Mouse (Mus musculus) forebrain, embryonic 11.5 days (tissue): ENCODE measurements around the gene Naaladl2. TPM values are rescaled to one million over a fixed set of nuclear protein-coding genes. Genes with fewer than 3 reads are reported as not detected.

Source experiments
- ATAC-seq: fragments of 200-750 bp; cut with Nextera tagmentation; replicated peaks from 2 replicates; pipeline ENCODE4 v1.8.0; 2017; ENCODE audit warnings: moderate TSS enrichment; ENCODE audit not compliant: low FRiP score
- DNase-seq: peaks from one replicate; pipeline ENCODE4 v3.0.0-alpha.2; 2017; ENCODE audit warnings: low spot score
- H3K27ac ChIP-seq: fragments of 300-500 bp; sonication (generic); 2 replicates; pipeline ENCODE4 v1.5.1; 2014; ENCODE audit warnings: low read depth, low read length
- H3K27me3 ChIP-seq: fragments of 300-500 bp; sonication (generic); 2 replicates; pipeline ENCODE4 v1.6.1; 2014; ENCODE audit warnings: mild to moderate bottlenecking, low read length, mixed read lengths; ENCODE audit not compliant: control insufficient read depth, insufficient read depth
- H3K36me3 ChIP-seq: fragments of 300-500 bp; sonication (generic); 2 replicates; pipeline ENCODE4 v1.6.1; 2014; ENCODE audit warnings: mild to moderate bottlenecking, low read length, moderate library complexity, mixed read lengths; ENCODE audit not compliant: control insufficient read depth, insufficient read depth
- H3K4me1 ChIP-seq: fragments of 300-500 bp; sonication (generic); replicated peaks from 2 replicates; pipeline ENCODE4 v1.6.1; 2014; ENCODE audit warnings: low read length, mixed read lengths; ENCODE audit not compliant: control insufficient read depth, insufficient read depth
- H3K4me2 ChIP-seq: fragments of 300-500 bp; sonication (generic); 2 replicates; pipeline ENCODE4 v1.6.1; 2014; ENCODE audit warnings: low read depth, mild to moderate bottlenecking, low read length, moderate library complexity, mixed read lengths; ENCODE audit not compliant: severe bottlenecking
- H3K4me3 ChIP-seq: fragments of 300-500 bp; sonication (generic); 2 replicates; pipeline ENCODE4 v1.5.1; 2014; ENCODE audit warnings: low read depth, low read length
- H3K9ac ChIP-seq: fragments of 300-500 bp; sonication (generic); 2 replicates; pipeline ENCODE4 v1.6.1; 2014; ENCODE audit warnings: low read length
- H3K9me3 ChIP-seq: fragments of 300-500 bp; sonication (generic); 2 replicates; pipeline ENCODE4 v1.6.1; 2016; ENCODE audit warnings: low read length, mixed read lengths; ENCODE audit not compliant: control insufficient read depth
- WGBS: fragments of 180-500 bp; shearing (Covaris S2); extraction: QIAGEN DNeasy Blood & Tissue Kit; methylation state at CpG from one replicate; pipeline ENCODE4 v1.1.7; 2014; 5-methylcytosine and 5-hydroxymethylcytosine counted together
- polyA plus RNA-seq: library from polyadenylated mRNA; unstranded; fragments of >200 nt; fragmentation: Nextera tagmentation; extraction: Ambion mirVana; gene quantifications from 2 replicates; pipeline ENCODE4 v1.2.1, GENCODE M21; 2014

Gene Naaladl2
- polyA plus RNA-seq, 1 experiment from 2014 or later: 0.48 TPM

GRCm38 (mm10) chr3:24781687-24782086 is 362.4 kb downstream of the Naaladl2 start:
- Histone ChIP-seq H3K4me3 (no peak overlapping the region), H3K27me3 (no peaks in the 10 kb centered on the region), H3K9ac (no peak overlapping the region), H3K9me3 (no peaks in the 10 kb centered on the region), H3K27ac (no peak overlapping the region), H3K4me2 (no peak overlapping the region), H3K36me3 (no peaks in the 10 kb centered on the region), H3K4me1 (no peaks in the 10 kb centered on the region)
- WGBS: 92% methylated on average over 2 of the region's 2 CpGs
- ATAC-seq: no peak
- DNase-seq: no peak

DNA sequence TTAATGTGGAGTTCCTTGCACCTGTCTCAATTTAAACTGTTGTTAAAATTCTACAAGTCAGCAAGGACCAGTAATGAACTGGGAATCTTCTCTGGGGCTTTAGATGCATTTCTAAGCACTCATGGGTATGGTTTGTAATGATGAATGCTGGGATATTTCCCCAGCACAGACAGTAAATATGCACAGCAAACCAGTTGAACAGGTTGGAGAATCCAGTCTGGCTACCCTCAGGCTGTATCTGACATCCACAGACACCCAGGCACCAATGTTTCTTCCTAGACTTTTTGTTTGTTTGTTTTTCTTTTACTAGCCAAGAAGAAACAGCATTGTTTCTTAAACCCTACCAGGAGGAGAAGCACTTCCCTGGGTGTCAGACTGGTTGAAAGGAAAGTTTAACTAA is 365.6 kb downstream of the Naaladl2 start:
- Histone ChIP-seq H3K36me3 (no peaks in the 10 kb centered on the region), H3K27me3 (no peaks in the 10 kb centered on the region), H3K27ac (no peak overlapping the region), H3K4me1 (no peaks in the 10 kb centered on the region), H3K4me3 (no peak overlapping the region), H3K4me2 (no peak overlapping the region), H3K9ac (no peak overlapping the region), H3K9me3 (no peaks in the 10 kb centered on the region)
- ATAC-seq: no peak
- no peak for DNase-seq

GRCm38 (mm10) chr3:24749055-24749454 is 395.0 kb downstream of the Naaladl2 start:
- no peaks in the 10 kb centered on the region for H3K4me1 ChIP-seq
- DNase-seq: no peak
- H3K27me3 ChIP-seq: no peaks in the 10 kb centered on the region
- H3K27ac ChIP-seq: no peak overlapping the region
- 79% methylated on average over 3 of the region's 3 CpGs for WGBS
- H3K4me2 ChIP-seq: no peak overlapping the region
- no peak overlapping the region for H3K4me3 ChIP-seq
- H3K36me3 ChIP-seq: no peaks in the 10 kb centered on the region
- no peak for ATAC-seq
- no peak overlapping the region for H3K9ac ChIP-seq
- H3K9me3 ChIP-seq: no peaks in the 10 kb centered on the region

DNA sequence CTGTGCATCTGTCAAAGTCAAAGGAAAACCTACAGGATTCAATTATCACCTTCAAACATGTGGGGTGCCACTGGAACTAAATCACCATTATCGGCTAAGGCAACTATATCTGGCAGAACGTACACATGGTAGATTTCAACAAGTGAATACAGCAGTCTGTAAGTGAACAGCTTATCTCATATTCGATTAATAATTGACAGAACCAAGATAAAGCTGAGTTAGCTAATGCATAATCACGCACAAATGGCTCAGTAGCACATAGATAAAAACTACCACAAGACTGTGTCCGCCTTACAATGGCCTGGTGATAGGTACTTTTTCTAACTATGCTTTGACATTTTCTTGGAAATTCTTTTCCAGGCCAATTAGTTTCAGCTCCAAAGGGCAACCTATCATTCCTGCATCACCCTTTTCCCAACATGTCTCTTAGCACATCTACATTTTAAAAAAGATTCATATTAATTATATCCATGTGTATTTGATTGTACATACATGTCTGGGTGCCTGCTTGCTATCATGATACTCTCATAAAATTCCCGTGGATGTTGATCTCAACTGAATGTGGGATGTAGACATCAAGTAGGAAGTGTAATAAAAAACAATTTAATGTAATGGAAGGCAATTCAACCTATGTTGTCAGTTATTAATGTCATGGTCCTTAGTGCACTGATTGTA is 396.7 kb downstream of the Naaladl2 start:
- Histone ChIP-seq H3K9ac (no peak overlapping the region), H3K4me3 (no peak overlapping the region), H3K4me1 (no peaks in the 10 kb centered on the region), H3K27ac (no peak overlapping the region), H3K9me3 (no peaks in the 10 kb centered on the region), H3K27me3 (no peaks in the 10 kb centered on the region), H3K36me3 (no peaks in the 10 kb centered on the region), H3K4me2 (no peak overlapping the region)
- 86% methylated on average over 6 of the region's 6 CpGs for WGBS
- no peak for DNase-seq
- no peak for ATAC-seq

DNA sequence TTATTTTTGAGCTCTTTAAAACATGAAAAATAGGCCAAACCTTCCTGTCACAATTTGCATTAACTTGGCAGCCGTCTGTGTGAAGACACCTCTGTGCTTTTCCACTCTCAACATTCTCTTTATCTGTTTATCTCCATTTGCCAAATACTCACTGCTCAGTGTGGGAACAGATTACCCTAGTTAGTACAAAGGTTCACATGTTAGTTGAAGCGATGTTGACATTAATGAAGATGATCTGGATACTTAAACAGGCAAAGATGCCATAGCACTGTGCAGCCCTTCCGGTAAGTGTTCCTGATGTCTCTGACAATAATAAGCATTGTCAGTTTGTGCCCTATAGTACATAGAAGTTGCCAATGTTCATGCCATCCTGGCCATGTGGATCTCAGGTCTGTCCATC is 400.1 kb downstream of the Naaladl2 start:
- Histone ChIP-seq H3K27ac (no peak overlapping the region), H3K4me3 (no peak overlapping the region), H3K9ac (no peak overlapping the region), H3K4me2 (no peak overlapping the region), H3K4me1 (no peaks in the 10 kb centered on the region), H3K27me3 (no peaks in the 10 kb centered on the region), H3K36me3 (no peaks in the 10 kb centered on the region), H3K9me3 (no peaks in the 10 kb centered on the region)
- no peak for DNase-seq
- 89% methylated on average over 3 of the region's 3 CpGs for WGBS
- no peak for ATAC-seq

- ATAC-seq (no peak), DNase-seq (no peak)
- 57% methylated on average over 3 of the region's 3 CpGs for WGBS
Observed at GRCm38 (mm10) chr3:24719181-24719749, 424.8 kb downstream of the Naaladl2 start.

GRCm38 (mm10) chr3:24714770-24715169 is 429.3 kb downstream of the Naaladl2 start:
- no peak for DNase-seq
- Histone ChIP-seq H3K9ac (no peak overlapping the region), H3K27ac (no peak overlapping the region), H3K27me3 (no peaks in the 10 kb centered on the region), H3K4me1 (no peaks in the 10 kb centered on the region), H3K9me3 (no peaks in the 10 kb centered on the region), H3K4me2 (no peak overlapping the region), H3K4me3 (no peak overlapping the region), H3K36me3 (no peaks in the 10 kb centered on the region)
- WGBS: 85% methylated on average over 3 of the region's 3 CpGs
- no peak for ATAC-seq

More at GRCm38 (mm10) chr3:24719181-24719749, 424.8 kb downstream of the Naaladl2 start:
- Histone ChIP-seq H3K4me1 (no peaks in the 10 kb centered on the region), H3K4me2 (no peak overlapping the region), H3K9ac (no peak overlapping the region), H3K4me3 (no peak overlapping the region), H3K36me3 (no peaks in the 10 kb centered on the region), H3K9me3 (no peaks in the 10 kb centered on the region), H3K27ac (no peak overlapping the region), H3K27me3 (no peaks in the 10 kb centered on the region)

DNA sequence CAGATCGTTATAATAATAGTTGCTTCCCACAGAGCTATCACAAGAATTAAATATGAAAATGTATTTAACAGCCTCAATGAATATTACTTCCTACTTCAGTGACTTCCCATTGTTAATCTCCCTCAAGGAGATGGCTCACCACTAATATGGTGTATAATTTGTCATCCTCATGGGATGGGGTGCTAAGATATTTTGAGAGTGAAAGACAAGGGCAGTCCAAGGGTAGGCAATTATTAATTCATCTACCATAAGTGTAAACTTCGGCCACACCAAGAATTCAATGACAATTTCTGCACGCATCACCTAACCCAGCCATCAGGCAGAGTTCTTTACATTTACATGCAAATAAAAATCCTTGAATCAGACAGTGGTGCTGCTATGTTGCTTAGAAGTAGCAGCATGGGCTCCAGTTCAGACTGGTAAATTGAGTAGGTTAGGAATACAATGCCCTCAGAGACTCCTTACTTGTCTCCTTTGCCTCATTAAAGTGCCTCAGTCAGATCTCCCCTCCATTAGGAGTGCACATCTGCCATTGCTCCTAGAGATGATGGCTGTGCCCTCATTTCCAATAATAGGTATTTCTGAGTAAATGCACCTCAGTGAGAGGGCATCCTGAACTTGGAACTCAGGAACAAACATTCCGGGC is 438.2 kb downstream of the Naaladl2 start:
- Histone ChIP-seq H3K9me3 (no peaks in the 10 kb centered on the region), H3K4me1 (no peaks in the 10 kb centered on the region), H3K27me3 (no peaks in the 10 kb centered on the region), H3K9ac (no peak overlapping the region), H3K36me3 (no peaks in the 10 kb centered on the region), H3K4me2 (no peak overlapping the region), H3K27ac (no peak overlapping the region), H3K4me3 (no peak overlapping the region)
- 67% methylated on average over 4 of the region's 4 CpGs for WGBS
- ATAC-seq: no peak
- DNase-seq: no peak
